Mouse (Mus musculus) ES-CJ7 (cell line): Measurements from ENCODE around the gene Cth.

Experiments
- DNase-seq: peaks from one replicate; pipeline ENCODE4 v3.0.0; 2011; ENCODE audit warnings: low read depth, low spot score

Cth gene

DNA sequence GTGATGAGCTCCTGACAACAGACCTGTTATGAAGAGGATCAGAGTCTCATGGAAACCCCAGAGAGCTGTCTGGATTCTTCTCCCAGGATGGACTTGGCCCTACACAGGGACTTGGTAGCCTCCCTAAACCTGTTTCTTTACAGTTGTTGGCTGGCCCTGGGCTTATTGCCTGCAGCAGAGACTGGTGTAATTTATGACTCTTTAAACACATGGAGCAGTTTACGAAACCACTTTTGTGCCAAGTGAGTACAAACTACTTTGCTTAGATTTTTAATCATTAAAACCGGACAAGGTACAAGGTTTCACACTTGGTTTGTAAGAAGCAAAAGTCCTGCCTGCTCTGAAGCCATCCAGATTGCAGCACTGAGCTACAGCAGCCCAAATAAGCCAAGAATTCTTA lies 12.7 kb downstream of the Cth start:
- no peak for DNase-seq

DNA sequence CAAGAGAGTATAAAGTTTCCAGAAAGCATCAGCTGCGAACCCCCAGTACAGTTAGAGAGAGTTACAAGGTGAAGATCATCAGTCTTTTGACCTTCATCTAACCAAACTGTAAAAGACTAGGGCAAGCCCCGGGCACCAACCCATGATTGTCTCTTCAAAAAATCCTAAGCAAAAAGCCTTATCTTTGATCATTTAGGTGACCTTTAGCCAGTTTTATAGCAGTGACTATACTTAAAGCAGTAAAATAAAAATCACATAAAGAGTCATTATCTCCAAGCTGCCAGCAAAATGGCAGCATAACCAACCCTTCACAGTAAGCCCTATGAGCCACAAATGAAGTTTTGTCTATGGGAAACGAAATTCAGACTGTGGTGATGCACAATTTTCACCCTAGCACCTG lies 14.6 kb downstream of the Cth start:
- no peak for DNase-seq

DNA sequence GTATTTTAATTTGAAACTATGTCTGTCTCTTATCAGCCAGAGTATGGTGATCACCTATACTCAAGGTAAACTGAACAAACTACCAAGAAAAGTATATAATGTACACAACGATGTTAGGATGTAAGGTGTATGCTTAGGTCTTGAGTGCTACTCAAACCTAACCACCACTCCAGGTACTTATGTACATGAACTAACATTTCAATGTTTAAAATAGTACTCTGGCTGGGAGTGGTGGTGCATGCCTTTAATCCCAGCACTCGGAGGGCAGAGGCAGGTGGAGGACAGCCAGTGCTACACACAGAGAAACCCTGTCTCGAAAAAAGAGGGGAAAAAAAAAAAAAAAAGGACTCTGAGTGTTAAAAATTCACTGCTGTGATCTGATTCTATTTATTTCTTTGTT lies 16.7 kb downstream of the Cth start:
- no peak for DNase-seq

DNA sequence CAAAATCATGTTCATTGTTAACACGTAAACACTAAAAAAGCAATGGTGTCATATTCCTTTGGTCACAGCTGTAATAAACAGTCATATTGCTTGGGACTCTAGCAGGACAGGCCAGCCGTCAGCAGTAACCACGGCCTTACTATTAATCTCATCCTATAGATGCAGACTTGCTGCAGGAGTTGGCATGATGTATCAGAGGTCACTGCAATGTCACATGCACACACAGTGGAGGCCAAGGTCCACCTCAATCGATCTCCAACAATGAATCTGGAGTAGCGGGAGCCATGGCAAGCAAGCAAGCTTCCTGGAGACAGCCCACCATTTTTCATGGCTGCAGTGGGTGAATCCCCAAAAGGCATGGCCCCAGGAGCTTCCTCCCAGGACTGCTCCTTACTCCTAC lies 23.2 kb downstream of the Cth start:
- no peak for DNase-seq

DNA sequence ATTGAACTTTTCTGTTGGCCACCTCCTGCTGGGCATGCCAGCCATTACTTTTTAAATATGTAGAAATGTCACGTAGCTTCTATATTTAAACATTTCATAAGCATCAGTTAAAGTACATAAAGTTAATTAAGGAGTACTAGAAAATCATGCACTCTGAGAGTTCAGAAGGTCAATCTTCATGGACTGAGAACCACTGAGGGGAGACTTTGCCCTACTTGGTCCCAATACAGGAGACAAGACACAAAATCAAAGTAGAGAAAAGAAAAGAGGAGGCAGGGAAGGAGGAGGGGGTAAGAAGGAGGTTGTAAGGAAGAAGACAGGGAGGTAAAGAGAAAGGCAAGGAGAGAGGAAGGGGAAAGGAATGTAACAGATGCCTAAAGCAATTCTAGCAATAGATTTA lies 24.9 kb downstream of the Cth start:
- DNase-seq, result no peak

DNA sequence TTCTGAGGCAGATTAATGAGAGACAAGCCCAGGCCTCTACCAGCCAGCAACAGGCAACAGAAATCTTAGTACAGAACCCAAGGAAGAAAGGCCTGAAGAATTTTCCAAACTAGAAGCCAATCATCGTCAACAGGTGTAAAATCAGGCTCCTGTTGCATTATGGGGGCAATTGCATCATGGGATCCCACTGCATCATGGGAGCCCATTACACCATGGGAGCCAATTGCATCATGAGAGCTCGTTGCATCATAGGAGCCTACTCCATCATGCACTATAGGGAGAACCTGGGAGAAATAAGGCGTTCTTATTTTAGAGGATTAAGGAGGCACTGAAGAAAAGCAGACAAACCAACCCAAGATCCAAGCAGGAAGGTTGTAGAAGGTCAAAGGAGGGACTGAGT lies 27.2 kb downstream of the Cth start:
- DNase-seq, result no peak

DNA sequence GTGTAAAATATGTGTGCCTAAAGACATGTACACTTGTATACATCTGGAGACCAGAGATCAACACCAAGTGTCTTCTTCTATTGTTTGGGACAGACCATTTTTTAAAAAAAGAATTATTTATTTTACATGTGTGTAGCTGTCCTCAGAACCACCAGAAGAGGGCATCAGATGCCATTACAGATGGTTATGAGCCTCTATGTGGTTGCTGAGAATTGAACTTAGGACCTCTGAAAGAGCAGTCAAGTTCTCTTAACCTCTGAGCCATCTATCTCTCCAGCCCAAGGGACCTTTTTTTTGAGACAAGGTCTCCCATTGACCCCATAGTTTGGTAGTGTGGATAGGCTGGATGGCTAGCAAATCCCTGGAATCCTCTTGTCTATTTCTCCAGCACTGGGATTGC lies 33.1 kb downstream of the Cth start:
- DNase-seq, result peak; percentile 18

DNA sequence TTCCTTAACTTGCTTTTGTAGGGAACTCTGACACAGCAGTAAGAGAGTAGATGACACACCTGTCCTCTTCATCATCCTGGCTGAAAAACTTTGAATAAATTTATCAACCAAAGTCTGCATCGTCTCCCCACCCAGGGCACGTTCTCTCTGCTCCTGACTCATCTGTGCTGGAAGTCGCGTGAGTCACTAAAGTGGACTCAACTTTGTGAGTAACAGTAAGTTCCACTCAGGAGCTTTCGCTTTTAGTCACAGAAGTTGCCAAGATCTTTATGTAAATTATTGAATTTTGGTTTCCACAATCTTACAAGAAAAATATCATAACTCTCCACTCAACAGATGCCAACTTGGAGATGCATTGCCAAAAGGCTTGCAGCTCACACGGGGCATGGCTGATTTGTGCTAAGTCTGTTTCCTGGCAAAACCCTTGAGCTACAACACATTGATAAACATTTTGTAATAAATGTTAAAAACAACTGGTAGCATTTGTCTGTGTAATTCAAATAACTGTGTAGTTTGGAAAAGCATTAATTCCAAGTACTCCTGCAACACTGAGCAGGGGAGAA lies 40.7 kb downstream of the Cth start:
- DNase-seq, result no peak

DNA sequence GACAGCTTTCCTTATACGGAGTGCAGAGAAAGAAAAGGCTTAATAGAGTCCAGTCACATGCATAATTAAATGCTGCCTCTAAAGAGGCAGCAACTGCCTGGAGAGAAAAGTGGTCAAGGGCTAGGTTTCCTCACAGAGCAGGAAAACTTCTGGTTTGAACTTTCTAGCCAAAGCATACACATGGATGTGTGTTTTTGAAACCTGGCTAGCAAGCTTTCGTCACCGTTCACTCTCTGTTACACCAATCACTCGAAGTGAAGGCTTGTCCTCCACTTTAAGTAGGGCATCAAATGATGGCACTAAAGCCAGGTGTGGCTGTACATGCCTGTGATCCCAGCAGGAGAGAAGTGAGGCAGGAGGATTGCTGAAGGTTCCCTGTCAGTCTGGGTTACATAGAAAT lies 41.8 kb downstream of the Cth start:
- DNase-seq, result no peak

DNA sequence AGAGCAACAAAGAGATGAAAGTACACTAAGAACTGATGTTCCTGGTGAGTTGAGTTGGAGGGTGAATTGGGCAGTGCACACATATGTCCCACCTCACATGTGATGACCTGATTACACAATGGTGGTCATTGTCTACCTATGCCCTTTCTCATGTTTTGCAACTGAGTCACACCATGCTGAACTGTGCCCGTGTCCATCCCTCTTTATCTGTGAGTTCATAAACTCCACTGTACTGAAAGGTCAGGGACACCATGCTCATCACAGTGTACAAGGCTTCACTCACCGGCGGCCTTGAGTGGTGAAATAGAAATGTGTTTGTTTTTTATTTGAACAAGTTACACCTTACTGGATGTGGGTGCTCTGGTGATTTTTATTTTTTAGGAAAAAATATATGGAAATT lies 42.9 kb downstream of the Cth start:
- DNase-seq, result no peak

DNA sequence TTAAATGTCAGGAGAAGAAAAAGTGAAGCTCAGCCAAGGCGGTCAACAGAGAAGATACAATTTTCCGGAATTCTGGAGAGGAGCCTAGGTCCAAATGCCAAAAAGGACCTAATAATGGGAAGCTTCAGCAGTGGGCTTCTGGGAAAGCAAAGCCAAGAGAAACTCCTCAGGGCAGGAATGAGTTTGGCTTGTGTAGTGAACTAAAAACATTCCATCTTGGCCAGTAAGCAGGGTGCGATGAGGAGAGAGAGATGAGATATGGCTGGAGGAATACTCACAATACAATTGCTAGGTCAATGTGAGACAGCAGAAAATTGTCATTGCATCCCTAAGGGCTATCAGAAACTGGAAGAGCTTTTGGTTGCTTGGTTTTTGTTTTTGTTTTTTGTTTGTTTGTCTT lies 43.9 kb downstream of the Cth start:
- no peak for DNase-seq

DNA sequence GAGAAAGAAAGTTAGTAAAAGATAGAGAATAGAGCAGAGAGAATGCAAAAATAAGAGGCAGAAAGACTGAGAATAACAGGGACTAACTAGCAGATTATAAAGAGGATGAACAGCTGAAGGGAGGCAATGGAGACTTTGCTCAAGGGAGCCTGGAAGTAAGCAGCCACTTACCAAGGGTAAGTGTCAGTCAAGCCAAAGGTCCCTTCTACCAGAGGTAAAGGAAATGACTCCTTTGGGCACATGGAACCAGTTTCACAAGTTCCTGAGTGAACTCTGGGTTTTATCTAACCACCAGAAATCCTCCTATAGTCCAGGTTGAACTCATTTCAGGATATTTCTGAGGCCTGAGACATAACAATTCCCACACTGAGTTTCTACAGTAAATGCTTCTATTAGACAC lies 47.0 kb downstream of the Cth start:
- DNase-seq, result no peak

DNA sequence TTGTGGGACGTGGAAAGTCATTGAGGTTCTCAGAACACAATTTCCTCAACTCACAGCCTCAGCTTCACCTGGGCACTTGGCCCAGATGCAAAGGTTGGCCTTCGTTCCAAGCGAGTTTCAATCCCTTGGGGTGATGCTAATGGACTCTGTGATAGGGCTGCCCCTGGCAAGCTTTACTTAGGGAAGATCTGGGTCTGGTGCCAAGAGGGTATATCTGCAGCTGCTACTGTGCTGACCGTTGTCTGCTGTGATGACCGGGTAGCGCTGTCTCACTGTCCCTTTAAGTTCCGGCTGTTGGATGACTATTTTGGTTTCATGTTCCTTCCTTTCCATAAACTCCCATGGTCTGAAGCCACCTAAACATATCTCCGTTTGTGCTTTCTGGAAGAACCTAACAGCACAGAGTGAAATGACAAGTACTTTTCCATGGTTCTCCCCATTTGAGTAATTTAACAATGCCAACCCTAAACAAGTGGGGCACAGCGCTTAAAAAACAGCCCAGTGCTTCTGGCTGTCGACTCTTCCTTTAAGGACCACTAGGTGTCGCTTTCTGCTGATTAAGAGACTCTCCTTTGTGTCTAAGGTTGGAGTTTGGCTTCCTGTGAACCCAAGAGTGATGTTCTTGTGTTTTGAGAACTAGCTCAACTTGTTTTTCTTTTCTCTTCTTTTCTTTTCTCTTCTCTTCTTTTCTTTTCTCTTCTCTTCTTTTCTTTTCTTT lies 48.3 kb downstream of the Cth start:
- DNase-seq, result peak; percentile 70

DNA sequence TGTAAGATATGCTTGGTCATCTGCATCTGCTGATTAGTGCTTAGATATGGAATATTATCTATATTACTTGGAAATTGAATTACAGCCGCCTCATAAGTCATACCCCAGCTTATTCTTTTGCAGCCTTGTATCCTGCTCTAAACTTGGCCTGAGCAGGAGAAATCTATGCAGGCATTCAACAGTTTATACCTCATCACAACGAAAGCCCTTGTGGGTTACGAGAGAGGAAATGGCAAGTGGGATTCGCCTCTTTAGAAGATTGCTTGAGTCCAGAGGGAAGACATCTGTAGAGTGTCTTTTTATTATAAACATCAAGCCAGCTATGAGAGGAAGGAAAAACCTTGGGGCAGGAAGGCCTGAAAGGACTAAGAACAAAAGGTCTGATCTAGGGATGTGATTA lies 52.0 kb downstream of the Cth start:
- no peak for DNase-seq

DNA sequence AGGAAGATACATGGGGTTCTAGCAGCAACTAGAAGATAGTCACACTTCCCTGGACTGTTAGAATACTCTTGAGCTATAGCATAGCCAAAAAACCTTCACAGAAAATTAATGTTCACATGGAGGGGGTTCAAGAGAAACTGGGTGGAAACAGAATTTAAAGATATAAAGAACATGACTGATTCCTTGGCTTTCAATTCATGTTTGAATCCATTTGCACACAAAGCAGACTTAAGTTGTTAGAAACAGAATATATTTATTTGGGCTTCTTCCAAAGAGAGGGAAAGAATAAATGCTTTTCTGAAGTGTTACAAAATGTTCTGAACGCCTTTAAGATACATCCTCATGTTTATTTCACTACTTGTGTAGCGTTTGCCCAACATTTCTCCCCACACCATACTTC lies 57.0 kb downstream of the Cth start:
- no peak for DNase-seq

DNA sequence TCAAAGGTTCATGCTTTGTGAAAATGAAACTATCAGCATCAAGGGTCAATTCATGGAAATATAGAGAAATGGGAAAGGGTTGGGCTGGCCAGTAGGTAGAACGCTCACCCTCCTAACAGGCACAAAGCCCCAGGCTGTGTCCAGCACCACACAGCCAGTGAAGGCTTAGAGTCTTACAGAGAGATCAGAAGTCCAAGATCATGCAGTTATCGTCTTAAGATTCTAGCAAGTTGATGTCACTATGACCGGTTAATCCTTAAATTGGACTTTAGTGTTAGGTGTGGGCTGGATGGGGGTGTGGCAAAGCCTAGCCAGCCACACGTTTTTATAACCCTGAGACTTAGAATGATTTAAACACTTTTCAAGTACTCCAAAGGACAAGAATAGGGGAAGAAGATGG lies 58.6 kb downstream of the Cth start:
- no peak for DNase-seq

DNA sequence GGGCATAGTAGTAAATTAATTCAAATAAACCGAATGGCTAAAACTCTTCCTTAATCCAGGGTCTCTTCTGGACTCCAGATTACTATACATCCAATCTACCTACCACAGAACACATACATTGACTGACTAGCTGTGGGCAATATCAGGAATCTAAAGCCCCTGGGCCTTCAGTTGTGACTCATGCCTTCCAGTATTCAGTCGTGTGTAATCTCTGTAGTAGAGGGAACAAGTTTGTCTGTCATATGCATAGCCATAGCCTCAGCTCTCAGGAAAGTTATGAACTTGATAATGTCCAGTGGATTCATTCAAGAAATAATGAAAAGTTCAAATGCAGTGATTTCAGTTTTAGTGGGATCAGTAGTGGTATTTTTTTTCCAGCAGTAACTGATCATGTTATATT lies 59.0 kb downstream of the Cth start:
- DNase-seq, result no peak

DNA sequence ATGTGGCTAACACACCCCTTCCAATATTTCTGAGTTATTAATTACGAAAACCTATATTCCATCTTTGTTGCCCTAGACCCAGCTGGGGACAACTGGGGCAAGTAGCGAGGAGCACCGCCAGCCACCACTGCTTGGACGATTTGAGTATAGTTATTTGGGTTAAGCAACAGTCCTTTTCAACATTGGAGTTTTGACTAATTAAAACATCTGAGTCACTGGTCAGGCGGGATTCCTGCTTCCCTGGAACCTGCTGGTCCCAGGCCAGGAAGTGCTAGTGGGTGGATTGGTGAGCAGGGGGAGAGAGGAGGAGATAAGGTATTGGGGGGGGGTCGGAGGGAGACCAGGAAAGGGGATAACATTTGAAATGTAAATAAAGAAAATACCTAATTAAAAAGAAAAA lies 59.4 kb downstream of the Cth start:
- no peak for DNase-seq

DNA sequence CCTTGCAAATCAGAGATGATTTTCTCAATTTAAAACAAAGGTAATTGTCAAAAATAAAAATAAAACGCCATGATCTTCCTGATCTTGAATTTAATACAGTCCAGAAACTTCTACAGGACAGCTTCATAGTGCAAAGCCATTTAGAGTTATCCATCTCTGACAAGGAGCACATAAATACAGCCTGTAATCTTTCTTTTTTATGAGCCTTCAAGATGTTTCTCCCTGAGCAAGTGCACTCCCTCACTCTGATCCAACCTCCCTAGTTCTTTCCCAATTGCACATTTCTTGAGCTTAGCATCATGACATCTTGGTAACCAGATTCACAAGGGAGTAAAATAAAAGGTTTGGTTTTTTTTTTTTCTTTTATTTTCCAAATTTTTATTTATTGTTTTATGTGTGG lies 72.1 kb downstream of the Cth start:
- no peak for DNase-seq

DNA sequence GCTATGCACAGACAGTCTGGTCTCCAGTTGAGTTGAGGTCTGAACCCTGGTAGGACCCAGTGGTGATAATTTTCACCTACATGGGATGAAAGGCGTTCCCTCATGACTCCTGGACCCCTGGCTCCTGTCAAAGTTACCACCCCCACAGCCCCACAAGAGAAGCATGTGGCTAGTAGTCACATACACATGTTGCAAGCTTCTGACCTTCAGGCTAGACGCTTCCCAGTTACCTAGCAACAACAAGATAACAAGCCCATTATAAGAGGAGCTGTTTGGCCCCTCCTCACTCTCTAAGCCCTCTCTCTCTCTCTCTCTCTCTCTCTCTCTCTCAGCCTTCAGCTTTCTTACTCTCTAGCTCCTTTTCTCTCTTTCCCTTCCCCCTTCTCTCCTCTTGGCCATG lies 76.4 kb downstream of the Cth start:
- no peak for DNase-seq

DNA sequence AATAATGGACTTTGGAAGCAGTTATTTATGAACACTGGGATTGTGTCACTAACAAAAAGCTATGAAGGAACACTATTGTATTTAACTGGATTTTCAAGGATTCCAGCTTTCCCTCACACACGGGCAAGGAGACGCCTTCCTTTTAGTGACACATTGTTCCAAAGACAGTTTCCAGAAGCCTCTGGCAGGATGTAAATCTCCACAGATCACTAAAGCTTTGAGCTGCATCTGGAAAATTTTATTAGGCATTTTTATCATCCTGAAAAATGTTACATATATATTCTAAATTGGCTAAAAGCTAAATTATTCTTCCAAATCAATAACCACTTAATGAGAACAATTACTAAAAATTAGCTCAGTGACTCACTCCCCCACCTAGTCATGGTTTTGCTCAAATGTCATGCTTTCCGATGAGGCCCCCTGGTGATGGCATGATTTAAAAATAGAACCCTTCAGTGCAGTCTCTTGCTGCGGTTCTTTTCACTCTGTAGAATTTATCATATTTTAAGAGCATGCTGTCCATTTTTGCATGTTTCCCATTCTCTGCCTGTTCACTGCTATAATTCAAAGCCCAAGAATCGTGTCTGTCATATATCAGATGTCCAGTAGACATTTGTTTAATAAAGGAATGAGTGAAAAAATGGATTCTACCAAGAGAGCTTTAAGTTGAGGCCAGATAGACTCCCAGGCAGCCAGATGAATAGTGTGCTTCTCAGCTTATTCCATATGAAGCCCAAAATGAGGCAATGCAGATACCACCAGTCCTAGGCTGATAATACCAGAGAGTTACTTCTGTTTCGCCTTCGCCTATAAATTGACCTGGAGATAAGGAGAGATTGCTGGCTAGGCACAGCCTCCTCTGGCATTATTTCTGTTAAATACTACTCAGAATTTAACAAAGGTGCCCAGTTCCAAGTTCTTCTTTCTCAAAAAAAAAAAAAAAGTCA lies 77.3 kb downstream of the Cth start:
- no peak for DNase-seq
